Mouse (Mus musculus): ENCODE results near the gene Fut7. TPM values are rescaled to one million over a fixed set of nuclear protein-coding genes. Genes with fewer than 3 reads are reported as not detected.

The Fut7 gene
- polyA plus RNA-seq, 2 experiments: 0.58 to 0.90 TPM

- TF ChIP-seq EP300 (IDR thresholded peaks at IDR 0.05; ENCODE audit: low read depth) (no peak), CTCF (IDR thresholded peaks at IDR 0.05; ENCODE audit: low read depth) (no peak)
- Histone ChIP-seq H3K36me3 (replicated peaks; ENCODE audit: control insufficient read depth, insufficient read depth, low read depth) (no peaks in the 10 kb centered on the region), H3K27ac (no peak overlapping the region), H3K4me1 (replicated peaks; ENCODE audit: control insufficient read depth in 2 of 2, insufficient read depth in 2 of 2, low read length in 1 of 2) (no peaks in the 10 kb centered on the region; a peak in 1 of 4 replicates), H3K9me3 (ENCODE audit: control insufficient read depth, low read length) (no peaks in the 10 kb centered on the region), H3K4me3 (ENCODE audit: insufficient read depth in 1 of 2, low read depth in 2 of 2, low read length in 2 of 2) (no peak overlapping the region), H3K4me2 (ENCODE audit: low read depth) (no peak overlapping the region), H3K27me3 (ENCODE audit: control insufficient read depth, insufficient read depth, low read length) (peaks cover 43% of the 10 kb centered on the region), H3K9ac (replicated peaks) (no peak overlapping the region)
- no peak for DNase-seq (ENCODE audit: low read depth in 3 of 3, low spot score in 3 of 3)
- whole genome bisulfite sequencing (ENCODE audit: insufficient replicate concordance): 31% methylated on average over 3 of the region's 3 CpGs
- ATAC-seq (ENCODE audit: insufficient read depth): no peak
These were observed 28.5 kb upstream of the Fut7 start for GRCm38 (mm10) chr2:25394281-25395221.

DNA sequence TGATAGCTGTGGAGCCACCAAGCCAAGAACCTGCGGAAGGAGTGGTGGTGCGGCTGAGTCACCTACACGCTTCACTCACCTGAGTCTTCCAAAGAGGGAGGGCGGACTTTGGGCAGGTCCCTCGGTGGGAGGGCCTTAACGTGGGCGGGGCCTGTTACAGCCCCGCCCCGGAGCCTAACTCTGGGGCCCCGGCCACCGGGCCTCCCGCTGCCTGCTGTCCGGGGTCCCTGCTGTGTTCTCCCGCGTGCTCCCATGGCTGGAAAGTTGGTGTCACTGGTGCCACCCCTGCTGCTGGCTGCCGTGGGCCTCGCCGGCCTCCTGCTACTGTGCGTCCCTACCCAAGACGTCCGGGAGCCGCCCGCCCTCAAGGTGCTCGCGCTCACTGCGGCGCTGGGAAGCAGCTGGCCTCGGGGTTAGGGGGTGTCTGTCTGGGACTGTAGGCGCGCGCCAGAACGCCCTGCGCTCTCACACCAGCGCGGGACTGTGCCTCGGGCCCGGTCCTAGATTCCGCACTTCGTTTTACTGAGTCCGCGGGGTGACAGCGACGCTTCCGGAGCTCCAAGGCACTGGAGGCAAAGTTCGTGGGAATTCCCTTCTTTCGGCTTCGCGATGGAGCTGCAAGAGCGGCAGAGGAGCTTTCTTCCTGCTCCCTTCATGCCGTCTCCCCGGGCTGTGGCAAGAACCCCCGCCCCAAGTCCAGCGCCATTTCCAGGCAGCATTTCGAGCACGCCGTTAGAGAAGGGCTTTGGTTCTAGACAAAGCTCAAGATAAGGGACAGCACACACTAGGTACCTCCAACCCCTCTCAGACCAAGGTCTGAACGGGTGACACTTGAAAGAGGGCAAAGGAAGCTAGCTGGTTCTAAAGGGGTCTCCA is 27.1 kb upstream of the Fut7 start, which contains the start of gene Entpd2:
Gene Entpd2 (plus strand): TSS at position 154 of the 876 bp plus-strand sequence.
- Histone ChIP-seq H3K9me3 (ENCODE audit: control insufficient read depth, low read length) (no peaks in the 10 kb centered on the region), H3K9ac (replicated peaks) (no peak within 1 kb of the TSS), H3K27me3 (ENCODE audit: control insufficient read depth, insufficient read depth, low read length) (peaks cover 56% of the 10 kb centered on the region), H3K27ac (no peak within 1 kb of the TSS), H3K4me2 (ENCODE audit: low read depth) (peak within 1 kb of the TSS; percentile 65), H3K4me1 (replicated peaks; ENCODE audit: control insufficient read depth in 2 of 2, insufficient read depth in 2 of 2, low read length in 1 of 2) (no peaks in the 10 kb centered on the region; a peak in 1 of 4 replicates), H3K4me3 (ENCODE audit: insufficient read depth in 1 of 2, low read depth in 2 of 2, low read length in 2 of 2) (peak within 1 kb of the TSS in 1 of 2 experiments; percentile 41; a peak in 2 of 4 replicates), H3K36me3 (replicated peaks; ENCODE audit: control insufficient read depth, insufficient read depth, low read depth) (no peaks in the 10 kb centered on the region)
- WGBS (ENCODE audit: insufficient replicate concordance): 2% methylated on average over 57 of the region's 57 CpGs
- no peak for TF ChIP-seq CTCF (IDR thresholded peaks at IDR 0.05; ENCODE audit: low read depth)
- TF ChIP-seq EP300 (IDR thresholded peaks at IDR 0.05; ENCODE audit: low read depth): no peak
- DNase-seq (ENCODE audit: low read depth in 3 of 3, low spot score in 3 of 3) (no peak), ATAC-seq (ENCODE audit: insufficient read depth) (no peak)

- no peak overlapping the region for H3K4me3 ChIP-seq (ENCODE audit: insufficient read depth in 1 of 2, low read depth in 2 of 2, low read length in 2 of 2)
- DNase-seq (ENCODE audit: low read depth in 3 of 3, low spot score in 3 of 3) (no peak), ATAC-seq (ENCODE audit: insufficient read depth) (no peak)
- no peak overlapping the region for H3K27ac ChIP-seq
- WGBS (ENCODE audit: insufficient replicate concordance): 20% methylated on average over 3 of the region's 3 CpGs
- H3K4me2 ChIP-seq (ENCODE audit: low read depth): no peak overlapping the region
- TF ChIP-seq EP300 (IDR thresholded peaks at IDR 0.05; ENCODE audit: low read depth) (no peak), CTCF (IDR thresholded peaks at IDR 0.05; ENCODE audit: low read depth) (no peak)
- peaks cover 60% of the 10 kb centered on the region for H3K27me3 ChIP-seq (ENCODE audit: control insufficient read depth, insufficient read depth, low read length)
- H3K9me3 ChIP-seq (ENCODE audit: control insufficient read depth, low read length): no peaks in the 10 kb centered on the region
- H3K4me1 ChIP-seq (replicated peaks; ENCODE audit: control insufficient read depth in 2 of 2, insufficient read depth in 2 of 2, low read length in 1 of 2): no peaks in the 10 kb centered on the region; a peak in 1 of 4 replicates
- no peak overlapping the region for H3K9ac ChIP-seq (replicated peaks)
- H3K36me3 ChIP-seq (replicated peaks; ENCODE audit: control insufficient read depth, insufficient read depth, low read depth): no peaks in the 10 kb centered on the region
These were observed 26.5 kb upstream of the Fut7 start for GRCm38 (mm10) chr2:25396597-25396983.

- no peak for DNase-seq (ENCODE audit: low read depth in 3 of 3, low spot score in 3 of 3)
- no peak overlapping the region for H3K4me3 ChIP-seq (ENCODE audit: insufficient read depth in 1 of 2, low read depth in 2 of 2, low read length in 2 of 2)
- H3K4me2 ChIP-seq (ENCODE audit: low read depth): no peak overlapping the region
- TF ChIP-seq EP300 (IDR thresholded peaks at IDR 0.05; ENCODE audit: low read depth) (no peak), CTCF (IDR thresholded peaks at IDR 0.05; ENCODE audit: low read depth) (no peak)
- H3K4me1 ChIP-seq (replicated peaks; ENCODE audit: control insufficient read depth in 2 of 2, insufficient read depth in 2 of 2, low read length in 1 of 2): no peaks in the 10 kb centered on the region; a peak in 1 of 4 replicates
- H3K27ac ChIP-seq: no peak overlapping the region
- H3K9me3 ChIP-seq (ENCODE audit: control insufficient read depth, low read length): no peaks in the 10 kb centered on the region
- H3K36me3 ChIP-seq (replicated peaks; ENCODE audit: control insufficient read depth, insufficient read depth, low read depth): no peaks in the 10 kb centered on the region
- H3K9ac ChIP-seq (replicated peaks): no peak overlapping the region
- peaks cover 63% of the 10 kb centered on the region for H3K27me3 ChIP-seq (ENCODE audit: control insufficient read depth, insufficient read depth, low read length)
- ATAC-seq (ENCODE audit: insufficient read depth): no peak
- WGBS (ENCODE audit: insufficient replicate concordance): 29% methylated on average over 1 of the region's 1 CpGs
These were observed 26.1 kb upstream of the Fut7 start for GRCm38 (mm10) chr2:25397010-25397409.
